Mouse (Mus musculus) liver, embryonic 14.5 days (tissue): Measurements from ENCODE around the gene Fastkd3.

Experiments
- CTCF ChIP-seq: IDR thresholded peaks from 2 replicates; pipeline ENCODE4 v1.5.1; 2016; ENCODE audit warnings: antibody characterized with exemption, low read depth, control low read depth
- EP300 ChIP-seq: IDR thresholded peaks from 2 replicates; pipeline ENCODE4 v1.6.1; 2016; ENCODE audit warnings: antibody characterized with exemption, low read depth

- TF ChIP-seq CTCF (no peak), EP300 (no peak)
Measured at GRCm38 (mm10) chr13:68627041-68627440, 45.0 kb downstream of the Fastkd3 start.
